Mouse (Mus musculus) heart, embryonic 14.5 days (tissue): ENCODE results near the gene Cdkal1. TPM values are rescaled to one million over a fixed set of nuclear protein-coding genes. Genes with fewer than 3 reads are reported as not detected.
A peak's percentile ranks its signal among the peaks of the same experiment; 100 is the strongest.

Experiments used
- ATAC-seq: fragments of 200-750 bp; cut with Nextera tagmentation; 2 replicates; pipeline ENCODE4 v1.8.0; 2017; ENCODE audit warnings: low read depth, moderate TSS enrichment; ENCODE audit not compliant: insufficient number of reproducible peaks, insufficient read depth, low FRiP score
- H3K27ac ChIP-seq, 2 experiments: fragments of 200-500 bp in 1 of 2; fragments of 300-500 bp in 1 of 2; sonication (generic) in 1 of 2; replicated peaks in 1 of 2; 2 replicates each; pipeline ENCODE4 v1.5.1; 2012 to 2014; ENCODE audit warnings: low read depth in 2 of 2, low read length in 2 of 2, control low read depth in 1 of 2, mild to moderate bottlenecking in 1 of 2, mixed read lengths in 1 of 2; ENCODE audit not compliant: control insufficient read depth in 1 of 2, insufficient read depth in 1 of 2
- H3K27me3 ChIP-seq: fragments of 300-500 bp; sonication (generic); 2 replicates; pipeline ENCODE4 v1.6.1; 2014; ENCODE audit warnings: mild to moderate bottlenecking, low read length, control low read depth; ENCODE audit not compliant: control insufficient read depth, insufficient read depth
- H3K36me3 ChIP-seq: fragments of 300-500 bp; sonication (generic); 2 replicates; pipeline ENCODE4 v1.6.1; 2014; ENCODE audit warnings: mild to moderate bottlenecking, control low read depth, low read length, mixed read lengths; ENCODE audit not compliant: control insufficient read depth, insufficient read depth
- H3K4me1 ChIP-seq, 2 experiments: fragments of 200-500 bp in 1 of 2; fragments of 300-500 bp in 1 of 2; sonication (generic) in 1 of 2; 2 replicates each; pipeline ENCODE4 v1.6.1; 2012 to 2014; ENCODE audit warnings: low read length in 2 of 2, control low read depth in 1 of 2, mixed read lengths in 1 of 2; ENCODE audit not compliant: control insufficient read depth in 2 of 2, insufficient read depth in 2 of 2
- H3K4me2 ChIP-seq: fragments of 300-500 bp; sonication (generic); 2 replicates; pipeline ENCODE4 v1.6.1; 2014; ENCODE audit warnings: mild to moderate bottlenecking, low read length
- H3K4me3 ChIP-seq, 2 experiments: fragments of 200-500 bp in 1 of 2; fragments of 300-500 bp in 1 of 2; sonication (generic) in 1 of 2; 2 replicates each; pipeline ENCODE4 v1.5.1; 2012 to 2014; ENCODE audit warnings: low read length in 2 of 2, mild to moderate bottlenecking in 2 of 2, control low read depth in 1 of 2, low read depth in 1 of 2, moderate library complexity in 1 of 2; ENCODE audit not compliant: control insufficient read depth in 1 of 2, insufficient read depth in 1 of 2
- H3K9ac ChIP-seq: fragments of 300-500 bp; sonication (generic); 2 replicates; pipeline ENCODE4 v1.6.1; 2014; ENCODE audit warnings: mild to moderate bottlenecking, low read length
- H3K9me3 ChIP-seq: fragments of 300-500 bp; sonication (generic); 2 replicates; pipeline ENCODE4 v1.6.1; 2016; ENCODE audit warnings: low read length, control low read depth; ENCODE audit not compliant: control insufficient read depth
- WGBS: fragments of 180-500 bp; shearing (Covaris S2); extraction: QIAGEN DNeasy Blood & Tissue Kit; methylation state at CpG from one replicate; pipeline ENCODE4 v1.1.7; 2014; 5-methylcytosine and 5-hydroxymethylcytosine counted together
- polyA plus RNA-seq: library from polyadenylated mRNA; unstranded; fragments of >200 nt; fragmentation: Nextera tagmentation; extraction: Ambion mirVana; gene quantifications from 2 replicates; pipeline ENCODE4 v1.2.1, GENCODE M21; 2014

Cdkal1 gene
- polyA plus RNA-seq, 1 experiment from 2014 or later, result 28.3 TPM

- Histone ChIP-seq H3K4me3 (no peak overlapping the region), H3K36me3 (no peaks in the 10 kb centered on the region), H3K4me2 (no peak overlapping the region), H3K9ac (no peak overlapping the region), H3K27me3 (no peaks in the 10 kb centered on the region), H3K27ac (0 out of 4 replicates have a peak overlapping the region, but pooled peaks of 1 of the 2 experiments have one; percentile 8), H3K9me3 (no peaks in the 10 kb centered on the region), H3K4me1 (peaks cover 14 to 31% of the 10 kb centered on the region in 2 experiments)
- 59% methylated on average over 8 of the region's 8 CpGs for WGBS
- ATAC-seq, result no peak
Measured at GRCm38 (mm10) chr13:29416450-29417136, 438.9 kb downstream of the Cdkal1 start.

DNA sequence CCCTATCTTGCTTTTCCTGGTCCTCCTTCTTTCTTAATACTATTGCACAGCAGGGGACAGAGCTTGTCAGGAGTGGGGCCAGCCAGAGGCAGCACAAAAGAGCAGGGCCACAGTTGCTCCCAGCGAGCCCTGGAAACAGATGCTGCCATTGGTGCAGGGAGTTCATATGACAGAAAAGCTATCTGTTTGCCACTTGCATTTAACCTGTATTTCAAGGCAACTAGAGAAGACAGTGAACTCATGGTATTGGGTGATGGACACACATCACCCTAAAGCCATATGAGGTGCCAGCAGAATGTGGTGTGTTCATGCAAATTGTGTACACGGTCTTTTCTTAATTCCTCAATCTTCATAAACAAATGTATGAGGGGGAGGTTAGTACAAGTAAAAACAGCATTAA, 439.5 kb downstream of the Cdkal1 start:
- Histone ChIP-seq H3K27ac (peak overlapping the region; percentile 10 to 54; a peak in 2 of 4 replicates), H3K4me3 (no peak overlapping the region), H3K27me3 (no peaks in the 10 kb centered on the region), H3K9me3 (no peaks in the 10 kb centered on the region), H3K4me2 (no peak overlapping the region), H3K36me3 (no peaks in the 10 kb centered on the region), H3K4me1 (peaks cover 14 to 31% of the 10 kb centered on the region in 2 experiments), H3K9ac (0 out of 2 replicates have a peak overlapping the region, but pooled peaks have one; percentile 17)
- 53% methylated on average over 2 of the region's 2 CpGs for WGBS
- no peak for ATAC-seq

DNA sequence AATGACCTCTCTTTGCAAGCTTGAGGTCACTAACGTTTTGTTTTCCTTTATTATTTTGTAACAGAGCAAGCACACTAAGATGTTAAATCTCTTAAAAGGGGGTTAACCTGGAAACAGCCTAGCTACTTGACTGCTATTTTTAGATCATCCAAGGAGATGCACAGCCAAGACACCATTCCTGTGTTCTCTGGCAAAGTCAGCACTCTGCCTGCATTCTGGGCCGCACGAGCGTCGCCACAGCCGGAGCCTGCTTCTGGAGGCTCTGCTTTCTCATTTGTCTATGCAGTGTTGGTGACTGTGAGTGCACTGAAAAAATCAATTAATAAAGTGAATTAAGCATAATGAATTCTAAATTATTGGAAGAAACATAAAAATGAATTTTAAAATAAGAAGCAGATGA, 440.6 kb downstream of the Cdkal1 start:
- Histone ChIP-seq H3K36me3 (no peaks in the 10 kb centered on the region), H3K27ac (peak overlapping the region; percentile 50 to 73), H3K4me2 (no peak overlapping the region), H3K27me3 (no peaks in the 10 kb centered on the region), H3K4me1 (peaks cover 14 to 31% of the 10 kb centered on the region in 2 experiments), H3K4me3 (no peak overlapping the region), H3K9ac (no peak overlapping the region), H3K9me3 (no peaks in the 10 kb centered on the region)
- ATAC-seq, result no peak
- 22% methylated on average over 6 of the region's 6 CpGs for WGBS

- Histone ChIP-seq H3K36me3 (no peaks in the 10 kb centered on the region), H3K4me3 (no peak overlapping the region), H3K27me3 (no peaks in the 10 kb centered on the region), H3K9ac (no peak overlapping the region), H3K27ac (peak overlapping the region; percentile 50 to 73), H3K4me2 (no peak overlapping the region), H3K4me1 (peaks cover 14 to 31% of the 10 kb centered on the region in 2 experiments), H3K9me3 (no peaks in the 10 kb centered on the region)
- WGBS, result 26% methylated on average over 3 of the region's 3 CpGs
- ATAC-seq, result no peak
Measured at GRCm38 (mm10) chr13:29414470-29414869, 441.0 kb downstream of the Cdkal1 start.

DNA sequence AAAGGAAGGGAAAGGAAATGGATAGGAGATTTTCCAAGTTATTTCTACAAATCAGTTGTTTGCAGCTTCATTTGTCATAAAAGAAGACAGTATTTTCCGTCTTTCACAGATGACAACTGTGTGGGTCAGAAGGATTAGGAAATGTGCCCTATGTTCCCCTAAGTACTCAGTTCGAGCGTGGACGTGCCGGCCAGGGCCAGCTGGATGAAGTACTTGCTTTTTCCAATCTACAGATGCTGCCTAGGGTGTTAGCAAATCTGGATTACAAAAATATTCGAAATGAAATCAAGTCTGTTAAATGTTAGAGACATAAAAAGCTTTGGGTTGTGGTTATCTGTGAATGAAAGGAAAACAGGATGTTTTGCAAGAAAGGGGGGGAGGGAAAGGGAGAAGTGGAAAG, 444.3 kb downstream of the Cdkal1 start:
- H3K9me3 ChIP-seq, result no peaks in the 10 kb centered on the region
- H3K4me2 ChIP-seq, result no peak overlapping the region
- H3K27ac ChIP-seq, result no peak overlapping the region
- peaks cover 12 to 30% of the 10 kb centered on the region in 2 experiments for H3K4me1 ChIP-seq
- H3K36me3 ChIP-seq, result no peaks in the 10 kb centered on the region
- no peak for ATAC-seq
- H3K9ac ChIP-seq, result no peak overlapping the region
- no peak overlapping the region for H3K4me3 ChIP-seq
- no peaks in the 10 kb centered on the region for H3K27me3 ChIP-seq
- 81% methylated on average over 6 of the region's 6 CpGs for WGBS

- H3K9ac ChIP-seq, result no peak overlapping the region
- no peak overlapping the region for H3K4me2 ChIP-seq
- no peak overlapping the region for H3K27ac ChIP-seq
- H3K4me3 ChIP-seq, result no peak overlapping the region
- no peaks in the 10 kb centered on the region for H3K36me3 ChIP-seq
- no peaks in the 10 kb centered on the region for H3K27me3 ChIP-seq
- no peaks in the 10 kb centered on the region for H3K9me3 ChIP-seq
- peaks cover 6 to 13% of the 10 kb centered on the region in 2 experiments; a peak in 3 of 4 replicates for H3K4me1 ChIP-seq
- WGBS, result 70% methylated on average over 1 of the region's 1 CpGs
- ATAC-seq, result no peak
Measured at GRCm38 (mm10) chr13:29407619-29408018, 447.9 kb downstream of the Cdkal1 start.

GRCm38 (mm10) chr13:29405316-29405715, 450.2 kb downstream of the Cdkal1 start:
- H3K27ac ChIP-seq, result no peak overlapping the region
- 76% methylated on average over 5 of the region's 5 CpGs for WGBS
- no peak for ATAC-seq
- H3K27me3 ChIP-seq, result no peaks in the 10 kb centered on the region
- no peaks in the 10 kb centered on the region for H3K36me3 ChIP-seq
- H3K4me2 ChIP-seq, result no peak overlapping the region
- H3K9me3 ChIP-seq, result no peaks in the 10 kb centered on the region
- H3K4me1 ChIP-seq, result peaks cover 6 to 13% of the 10 kb centered on the region in 2 experiments; a peak in 3 of 4 replicates
- H3K4me3 ChIP-seq, result no peak overlapping the region
- H3K9ac ChIP-seq, result no peak overlapping the region
